Mouse (Mus musculus): ENCODE measurements around the gene Umad1. TPM values are rescaled to one million over a fixed set of nuclear protein-coding genes. Genes with fewer than 3 reads are reported as not detected.

The Umad1 gene
- polyA plus RNA-seq, 1 experiment: 12.7 TPM

DNA sequence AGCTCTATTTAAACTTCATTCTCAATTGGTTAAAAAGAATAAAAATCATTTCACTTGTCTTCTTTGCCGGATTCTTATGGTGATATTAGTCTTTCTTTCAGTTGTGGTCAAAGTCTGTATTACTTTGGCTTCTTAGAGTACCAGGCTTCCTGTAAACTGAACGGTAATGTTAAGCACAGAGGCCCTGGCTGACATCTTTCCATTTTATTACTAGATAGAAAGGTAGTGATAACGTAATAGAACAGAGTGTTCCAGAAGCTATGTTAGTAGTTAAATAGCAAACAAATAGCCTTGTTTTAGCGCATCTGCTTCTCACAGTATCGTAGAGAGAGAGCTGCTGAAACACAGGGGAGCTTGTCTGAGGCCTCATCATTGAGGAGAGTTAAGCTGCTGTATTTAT, 146.8 kb downstream of the Umad1 start:
- 81% methylated on average over 5 of the region's 5 CpGs for WGBS
- no peak for DNase-seq (ENCODE audit: low read depth, low spot score)

DNA sequence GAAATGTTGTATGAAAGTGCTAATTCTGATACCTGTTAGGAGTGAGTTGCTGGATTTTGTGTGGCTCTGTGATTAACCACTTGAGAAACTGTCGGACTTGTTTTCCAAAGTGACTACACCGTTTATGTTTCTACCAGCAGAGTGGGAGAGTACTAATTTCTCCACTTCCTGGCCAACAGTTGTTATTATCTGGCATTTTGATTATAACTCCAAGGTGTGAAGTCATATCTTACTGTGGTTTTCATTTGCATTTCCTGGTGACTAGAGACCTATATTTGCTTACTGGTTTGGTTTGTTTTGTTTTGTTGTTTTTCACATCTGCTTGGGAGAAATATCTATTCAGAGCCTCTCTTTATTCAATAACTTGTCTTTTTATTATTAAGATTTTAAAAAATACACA, 149.2 kb downstream of the Umad1 start:
- WGBS: 77% methylated on average over 2 of the region's 2 CpGs
- DNase-seq (ENCODE audit: low read depth, low spot score): no peak

DNA sequence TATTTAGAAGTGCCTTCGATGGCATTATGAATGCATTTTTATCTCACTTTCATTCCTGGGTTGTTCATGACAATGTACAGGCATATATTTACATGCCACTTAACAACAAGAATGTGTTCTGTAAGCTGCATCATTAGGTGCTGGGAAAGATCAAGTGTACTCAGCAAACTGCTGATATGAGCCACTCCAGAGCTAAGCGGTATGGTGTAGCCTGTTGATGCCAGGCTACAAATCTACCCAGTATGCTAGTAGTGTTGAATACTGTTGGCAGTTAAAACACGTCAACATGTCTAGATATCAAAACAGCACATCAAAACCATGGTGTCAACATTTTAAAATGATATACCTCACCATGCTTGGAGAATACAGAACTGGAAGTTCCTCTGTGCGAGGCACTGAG, 150.8 kb downstream of the Umad1 start:
- WGBS: 94% methylated on average over 4 of the region's 4 CpGs
- no peak for DNase-seq (ENCODE audit: low read depth, low spot score)

DNA sequence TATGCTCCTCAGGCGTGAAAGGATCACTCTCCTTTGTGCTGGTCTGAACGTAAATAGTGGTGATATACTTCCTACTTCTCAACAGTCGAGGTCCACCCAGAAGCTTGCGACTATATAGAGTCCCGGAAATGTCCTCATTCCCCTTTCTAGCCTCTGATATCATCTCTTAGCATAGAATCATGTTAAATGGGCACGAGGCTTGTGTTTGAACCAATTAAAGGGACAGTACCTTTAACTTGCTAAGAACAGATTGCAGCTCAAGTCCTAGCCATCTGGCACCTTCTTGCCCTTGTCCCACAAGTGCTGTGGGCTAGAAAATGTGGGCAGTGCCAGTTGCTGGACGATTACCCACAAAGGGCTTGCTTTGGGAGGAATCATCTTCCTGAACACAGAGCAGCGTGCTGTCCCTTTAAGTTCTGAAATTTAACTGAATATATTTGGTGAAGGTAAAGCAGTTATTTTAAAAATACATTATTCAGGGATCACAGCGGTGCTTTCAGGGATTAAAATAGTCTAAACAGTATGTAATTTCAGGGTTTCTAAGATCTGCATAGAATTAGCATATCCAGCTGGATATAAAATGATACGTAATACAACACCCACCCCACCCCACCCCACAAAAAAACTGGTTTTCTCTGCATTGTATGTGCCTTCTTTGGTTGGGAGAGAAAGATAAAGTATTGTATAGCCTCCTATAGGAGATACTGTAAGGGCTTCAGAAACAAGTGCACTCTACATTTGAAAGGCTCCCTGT, 153.9 kb downstream of the Umad1 start:
- DNase-seq (ENCODE audit: low read depth, low spot score): no peak
- 79% methylated on average over 10 of the region's 10 CpGs for WGBS

DNA sequence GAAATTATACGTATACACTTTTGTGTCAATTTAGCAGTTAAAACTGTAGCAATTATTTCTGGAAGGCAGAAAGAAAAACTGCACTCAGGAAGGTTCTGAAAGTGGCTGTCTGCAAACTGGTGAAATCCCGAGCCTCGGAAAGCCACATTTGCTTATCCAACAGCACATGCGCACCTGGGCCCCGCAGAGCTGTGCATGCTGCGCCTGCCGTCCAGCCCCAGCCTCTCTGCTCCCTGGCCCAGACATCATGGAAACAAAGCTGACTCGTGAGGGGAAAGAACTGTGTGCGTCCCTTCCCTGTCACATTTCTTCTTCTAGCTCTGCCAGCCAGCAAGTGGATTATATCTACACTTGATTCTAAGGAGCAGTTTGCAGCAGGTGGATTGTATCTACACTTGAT, 154.9 kb downstream of the Umad1 start:
- 74% methylated on average over 9 of the region's 9 CpGs for WGBS
- no peak for DNase-seq (ENCODE audit: low read depth, low spot score)

DNA sequence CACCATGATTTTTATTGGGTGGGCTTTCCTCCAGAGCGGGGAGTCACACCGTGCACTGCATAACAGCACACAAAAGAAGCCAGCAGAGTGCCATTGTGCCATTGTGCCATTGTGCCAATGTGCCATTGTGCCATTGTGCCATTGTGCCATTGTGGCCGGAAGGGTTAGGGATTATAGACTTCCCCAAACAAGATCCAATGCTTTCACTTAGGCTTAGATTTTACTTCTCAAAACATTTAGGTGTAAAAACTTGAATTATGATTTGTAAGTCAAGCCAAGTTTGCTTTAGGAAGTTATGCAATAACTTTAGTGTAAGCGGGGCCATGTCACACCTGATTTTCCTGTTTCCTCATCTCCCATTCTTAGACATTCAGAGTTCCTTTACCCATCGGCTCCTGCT, 156.7 kb downstream of the Umad1 start:
- no peak for DNase-seq (ENCODE audit: low read depth, low spot score)
- 78% methylated on average over 5 of the region's 5 CpGs for WGBS

DNA sequence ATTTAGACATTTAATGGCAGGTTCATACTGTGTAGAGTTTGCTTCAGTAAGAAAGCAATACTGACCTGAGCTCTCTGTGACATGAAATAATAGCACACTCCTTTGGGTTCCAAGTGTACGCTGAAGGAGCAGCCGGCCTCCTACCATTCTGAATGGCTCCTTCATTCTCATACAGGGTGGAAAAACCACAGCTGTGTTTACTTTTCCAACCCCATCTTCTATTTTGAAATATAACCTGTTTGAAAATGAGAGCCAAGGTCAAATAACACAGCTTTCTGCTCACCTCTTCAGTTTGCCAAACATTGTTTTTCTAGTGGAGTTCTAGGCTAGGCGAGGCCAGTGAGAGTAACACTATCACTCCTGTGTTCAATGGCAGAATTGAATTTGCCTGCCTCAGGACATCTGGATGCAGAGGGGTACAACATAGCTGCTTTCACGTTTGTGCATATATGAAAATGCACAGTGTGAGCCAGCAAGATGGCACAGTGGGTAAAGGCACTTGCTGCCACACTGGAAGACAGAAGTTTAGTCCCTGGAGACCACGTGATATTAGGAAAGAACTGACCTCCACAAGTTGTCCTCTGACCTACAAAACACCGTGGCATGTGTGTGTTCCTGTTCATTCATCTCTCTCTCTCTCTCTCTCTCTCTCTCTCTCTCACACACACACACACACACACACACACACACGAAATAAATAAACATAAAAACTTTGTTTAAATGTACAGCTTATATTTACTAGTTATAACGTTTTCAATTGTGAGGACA, 157.9 kb downstream of the Umad1 start:
- no peak for DNase-seq (ENCODE audit: low read depth, low spot score)
- 37% methylated on average over 8 of the region's 8 CpGs for whole genome bisulfite sequencing

DNA sequence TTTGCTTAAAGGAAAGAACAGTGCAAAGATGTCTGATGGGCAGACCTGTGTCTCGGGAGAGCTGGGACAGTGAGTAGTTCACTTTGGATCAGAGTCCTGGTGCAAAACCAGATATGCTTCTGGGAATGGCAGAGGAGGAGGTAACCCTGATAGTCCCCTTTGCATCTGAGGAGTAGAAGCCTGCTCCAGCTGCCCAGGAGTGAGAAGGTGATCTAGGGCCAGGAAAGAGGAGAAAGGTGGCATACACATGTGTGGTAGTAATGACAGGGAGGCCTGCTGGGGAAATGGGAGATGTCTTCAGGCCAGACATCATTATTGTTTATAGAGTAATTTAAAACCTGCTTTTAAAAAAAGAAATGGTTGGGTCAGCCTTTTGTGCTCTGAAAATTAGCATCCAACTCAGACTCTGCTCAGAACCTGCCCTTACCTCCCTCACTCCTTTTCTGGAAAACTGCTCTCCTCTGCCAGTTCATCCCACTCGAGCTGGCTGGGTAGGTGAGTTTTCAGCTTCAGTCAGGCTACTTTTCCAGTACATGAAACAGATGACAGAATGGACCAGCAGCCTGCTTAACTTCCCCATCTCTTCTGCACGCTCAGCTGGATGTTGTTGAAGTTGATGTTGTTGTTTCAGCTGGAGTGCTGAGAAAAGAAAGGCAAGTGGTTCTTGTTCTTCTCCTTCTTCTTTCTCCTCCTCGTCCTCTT, 160.5 kb downstream of the Umad1 start:
- WGBS: 71% methylated on average over 4 of the region's 4 CpGs
- no peak for DNase-seq (ENCODE audit: low read depth, low spot score)

DNA sequence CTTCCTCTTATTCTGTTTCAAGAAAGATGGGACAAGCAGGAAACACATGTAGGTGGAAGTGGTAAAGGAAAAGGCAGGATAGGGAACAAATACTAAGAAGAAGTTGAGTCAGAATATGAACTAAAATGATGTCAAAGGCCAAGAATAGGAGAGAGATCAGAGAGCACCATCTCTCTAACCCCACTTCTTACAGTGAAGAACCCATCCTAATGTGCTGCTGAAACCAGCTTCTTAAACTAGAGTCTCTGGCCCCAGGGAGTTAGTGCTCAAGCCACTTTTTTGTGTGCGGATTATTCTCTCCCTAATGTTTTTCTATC, 161.1 kb downstream of the Umad1 start:
- WGBS: 75% methylated on average over 1 of the region's 1 CpGs
- DNase-seq (ENCODE audit: low read depth, low spot score): no peak

DNA sequence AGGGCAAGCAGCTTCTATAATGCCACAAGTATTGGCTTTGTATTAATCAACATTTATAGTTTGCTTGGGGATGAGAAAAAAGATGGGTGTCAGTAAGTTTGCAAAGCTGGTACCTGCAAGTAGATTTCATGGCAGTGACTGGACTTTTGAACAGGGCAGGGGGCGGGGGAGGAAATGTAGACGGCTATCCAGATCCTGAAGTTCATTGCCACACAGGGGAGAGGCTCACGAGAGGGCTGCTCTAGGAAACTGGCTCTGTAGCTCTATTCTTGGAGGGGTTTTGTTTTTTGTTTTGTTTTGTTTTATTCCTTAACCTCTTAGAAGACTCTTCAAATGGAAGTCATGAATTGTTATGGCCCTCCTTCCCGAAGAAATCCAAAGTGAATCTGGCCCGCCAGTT, 162.3 kb downstream of the Umad1 start:
- DNase-seq (ENCODE audit: low read depth, low spot score): no peak
- WGBS: 68% methylated on average over 5 of the region's 5 CpGs

DNA sequence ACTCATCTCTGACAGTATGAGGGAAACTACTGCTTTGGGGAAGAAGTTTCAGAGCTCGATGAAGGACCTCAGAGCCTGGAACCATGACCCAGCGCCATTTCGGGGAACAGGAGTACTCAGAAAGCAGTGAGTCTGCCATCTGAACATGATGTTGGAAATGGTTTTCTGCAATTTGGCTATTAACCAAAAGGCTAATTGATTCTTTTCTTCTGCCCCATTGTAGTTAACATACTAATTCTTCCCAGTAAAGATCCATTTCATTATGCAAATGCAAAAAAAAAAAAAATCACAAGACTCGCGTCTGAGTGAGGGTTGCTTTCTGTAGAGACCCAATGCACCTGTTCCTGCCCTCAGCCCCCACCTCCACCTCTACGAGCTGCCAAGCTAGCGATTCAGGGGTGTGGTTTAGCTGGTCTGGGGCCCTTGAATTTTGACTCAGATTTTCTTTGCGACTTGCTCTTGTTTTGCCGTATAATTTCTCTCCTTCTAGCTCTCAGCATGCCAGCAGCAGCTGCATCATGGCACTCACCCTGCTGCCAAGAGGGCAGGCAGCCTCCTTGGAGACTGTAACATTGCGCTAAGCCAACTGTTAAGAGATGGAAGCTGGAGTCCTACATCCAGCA, 163.0 kb downstream of the Umad1 start:
- 84% methylated on average over 10 of the region's 10 CpGs for WGBS
- no peak for DNase-seq (ENCODE audit: low read depth, low spot score)

DNA sequence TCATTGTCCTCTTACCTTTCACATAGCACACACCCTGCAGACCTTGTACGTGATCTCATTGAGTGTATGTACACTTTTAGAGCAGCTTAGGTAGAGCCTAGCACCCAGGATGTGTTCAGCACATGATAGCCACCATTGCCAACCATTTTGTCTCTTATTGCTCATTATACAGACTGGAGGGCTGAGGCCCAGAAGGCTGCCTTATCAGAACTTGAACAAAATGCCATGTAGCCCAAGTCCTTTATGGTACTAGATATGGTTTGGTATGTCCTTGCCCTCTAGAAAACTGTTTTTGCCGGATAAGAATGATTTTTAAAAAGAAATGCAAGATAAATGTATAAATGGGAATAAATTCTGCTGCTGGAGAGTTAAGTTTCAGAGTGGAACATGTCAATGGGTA, 164.1 kb downstream of the Umad1 start:
- DNase-seq (ENCODE audit: low read depth, low spot score): no peak
- 92% methylated on average over 2 of the region's 2 CpGs for WGBS

DNA sequence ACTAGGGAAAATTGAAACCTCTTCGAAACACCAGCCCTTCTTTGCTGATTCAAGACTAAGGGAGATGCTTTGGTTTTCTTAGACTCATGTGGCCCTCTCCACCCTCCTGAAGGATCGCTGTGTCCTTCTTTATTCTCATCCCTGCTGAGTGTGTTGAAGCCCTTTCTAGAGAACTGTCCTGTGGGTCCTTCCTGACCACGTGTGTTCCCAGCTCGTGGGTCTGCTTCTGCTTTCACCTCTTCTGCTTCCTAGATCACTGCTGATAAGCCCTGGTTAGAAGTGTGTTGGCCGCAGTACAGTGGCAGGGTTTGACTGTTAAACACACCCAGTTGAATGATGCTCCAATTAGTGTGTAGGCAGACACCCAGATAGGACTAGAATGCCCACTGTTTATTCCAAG, 168.6 kb downstream of the Umad1 start:
- 74% methylated on average over 5 of the region's 5 CpGs for WGBS

DNA sequence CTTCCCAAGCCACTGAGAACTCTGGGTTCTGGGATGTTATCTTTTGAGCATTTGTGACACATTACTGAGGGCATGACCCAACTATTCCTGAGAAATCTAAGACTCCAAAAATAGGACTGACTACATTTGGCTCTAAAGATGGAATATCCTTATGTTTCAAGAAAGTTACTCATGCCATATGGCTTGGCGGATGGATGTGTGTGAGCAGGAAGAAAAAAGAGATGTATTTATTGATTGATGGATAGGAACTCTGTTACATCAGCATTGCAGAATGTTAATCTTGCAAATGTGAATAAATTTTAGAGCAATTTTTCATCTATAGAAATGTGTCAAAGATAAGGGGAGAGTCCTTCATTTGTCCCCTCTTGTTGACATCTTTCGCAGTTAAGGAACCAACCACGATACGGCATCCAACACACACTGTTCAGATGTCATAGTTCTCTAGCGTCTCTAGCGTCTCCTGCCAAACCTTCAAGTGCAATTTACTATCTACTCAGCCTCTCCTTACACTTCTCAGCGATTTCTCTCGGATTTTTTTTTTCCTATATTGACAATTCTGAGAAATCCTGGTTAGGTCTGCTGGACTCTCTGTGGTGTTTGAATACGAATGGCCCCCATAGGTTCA, 171.6 kb downstream of the Umad1 start:
- 96% methylated on average over 9 of the region's 9 CpGs for WGBS
- DNase-seq (ENCODE audit: low read depth, low spot score): no peak

More for the DNA sequence above, 168.6 kb downstream of the Umad1 start:
- DNase-seq (ENCODE audit: low read depth, low spot score): no peak

DNA sequence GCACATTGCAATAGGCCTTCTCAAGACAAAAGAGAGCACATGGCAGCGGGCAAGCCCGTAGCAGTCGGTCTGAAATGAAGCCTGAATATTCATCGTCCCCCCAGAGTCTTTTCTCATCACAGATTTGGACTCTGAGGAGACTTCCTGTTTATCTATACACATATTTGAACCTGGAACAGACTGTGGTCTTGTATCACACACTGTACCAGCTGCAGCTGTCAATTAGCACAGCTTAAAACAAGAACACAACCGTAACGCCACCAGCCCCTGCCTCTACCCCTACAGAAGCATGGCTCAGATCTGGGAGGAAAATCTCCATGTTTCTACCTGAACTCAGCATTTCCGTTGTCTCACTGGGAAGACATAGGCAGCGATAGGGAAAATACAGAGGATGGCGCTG, 174.1 kb downstream of the Umad1 start:
- no peak for DNase-seq (ENCODE audit: low read depth, low spot score)
- WGBS: 89% methylated on average over 9 of the region's 9 CpGs

DNA sequence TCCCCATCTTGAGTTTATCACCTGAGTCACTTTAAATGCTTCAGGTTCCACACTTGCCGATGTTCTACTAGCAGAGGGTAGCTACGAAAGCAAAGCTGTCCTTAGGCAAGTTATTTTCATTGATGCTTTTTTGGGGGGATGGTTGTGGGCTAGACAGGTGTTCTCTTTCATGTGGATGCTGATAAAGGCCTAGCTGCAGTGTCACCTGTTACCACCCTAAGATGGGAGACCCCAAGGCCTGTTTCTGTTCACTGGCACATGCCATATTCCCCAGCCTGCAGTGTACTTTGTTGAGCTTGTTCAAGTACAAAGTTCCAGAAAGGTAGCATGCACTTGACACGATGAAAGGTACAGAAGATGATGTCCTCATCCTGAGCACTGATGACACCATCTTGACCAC, 178.8 kb downstream of the Umad1 start:
- DNase-seq (ENCODE audit: low read depth, low spot score): no peak
- 84% methylated on average over 3 of the region's 3 CpGs for WGBS

DNA sequence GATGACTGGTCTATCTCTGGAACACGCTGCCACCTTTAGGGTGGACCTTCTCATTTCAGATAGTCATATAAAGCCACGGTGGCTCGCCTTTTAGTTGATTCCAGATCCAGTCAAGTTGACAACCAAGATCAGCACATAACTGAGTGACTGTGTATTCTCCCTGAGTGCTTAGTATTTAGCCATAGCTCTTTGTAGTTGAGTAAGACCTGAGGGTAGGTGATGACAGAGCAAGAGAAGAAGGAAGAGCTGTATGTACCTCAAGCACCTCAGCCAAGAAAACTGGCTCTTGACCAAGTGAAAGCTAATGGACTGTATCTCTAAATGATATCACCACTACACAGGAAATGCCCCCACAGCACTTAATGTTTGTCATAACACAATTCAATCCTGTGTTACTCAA, 182.7 kb downstream of the Umad1 start:
- WGBS: 92% methylated on average over 3 of the region's 3 CpGs
- DNase-seq (ENCODE audit: low read depth, low spot score): no peak

DNA sequence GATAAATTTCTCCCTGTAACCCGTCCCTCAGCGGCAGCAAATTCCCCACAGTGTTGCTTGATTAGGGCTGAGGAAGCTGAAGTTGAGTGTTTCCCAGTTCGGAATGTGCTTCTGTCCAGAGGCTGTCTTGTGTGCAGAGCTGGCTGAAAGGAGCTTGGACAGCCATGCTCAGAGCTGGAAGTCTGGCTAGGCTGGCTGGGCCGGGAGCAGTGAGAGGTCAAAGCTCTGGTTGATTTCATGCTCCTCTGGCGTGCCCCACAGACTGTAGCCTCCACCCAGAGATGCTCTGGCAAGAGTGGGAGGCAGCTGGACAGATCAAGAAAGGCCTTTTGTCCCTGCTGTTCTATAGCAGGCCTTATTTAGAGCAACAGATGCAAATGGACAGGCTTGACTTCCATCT, 187.7 kb downstream of the Umad1 start:
- WGBS: 36% methylated on average over 5 of the region's 5 CpGs
- no peak for DNase-seq (ENCODE audit: low read depth, low spot score)

DNA sequence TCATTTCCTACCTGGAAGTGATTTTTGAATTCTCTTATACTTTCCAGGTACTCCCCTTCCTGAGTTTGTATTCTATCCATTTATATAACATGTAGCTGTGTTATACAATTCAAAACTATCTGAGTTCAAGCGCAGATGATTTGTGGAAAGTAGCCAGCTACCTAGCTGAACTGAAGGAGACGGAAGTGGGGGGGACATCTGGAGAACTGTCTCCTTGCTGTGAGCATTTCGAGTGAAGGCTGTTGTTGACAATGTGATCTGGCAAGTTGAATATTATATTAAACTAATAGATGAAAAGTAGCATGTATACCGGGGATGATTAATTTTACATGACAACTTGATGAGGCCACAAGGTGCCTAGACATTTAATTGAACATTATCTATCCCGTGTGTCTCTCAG, 196.5 kb downstream of the Umad1 start:
- 89% methylated on average over 5 of the region's 5 CpGs for WGBS
- DNase-seq (ENCODE audit: low read depth, low spot score): no peak

DNA sequence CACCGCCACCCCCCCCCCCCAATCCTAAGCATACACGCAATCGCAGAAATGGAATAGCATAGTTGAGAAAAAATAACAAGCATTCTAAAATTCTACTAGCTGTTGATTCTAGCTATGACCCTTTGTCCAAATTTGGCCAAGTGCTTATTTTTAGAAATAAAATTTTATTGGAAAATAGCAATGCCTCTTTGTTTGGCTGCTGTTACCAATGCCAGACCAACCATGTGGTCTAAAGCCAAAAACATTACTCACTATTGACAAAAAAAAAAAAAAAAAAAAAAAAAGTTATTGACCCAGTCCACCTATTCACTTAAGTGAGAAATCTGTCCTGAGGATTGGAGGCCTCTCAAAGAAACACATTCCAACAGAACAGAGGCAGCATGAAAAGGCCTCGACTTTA, 199.5 kb downstream of the Umad1 start:
- 87% methylated on average over 4 of the region's 4 CpGs for WGBS
- DNase-seq (ENCODE audit: low read depth, low spot score): no peak
